Mouse (Mus musculus): ENCODE data around the gene Per1. TPM values are rescaled to one million over a fixed set of nuclear protein-coding genes. Genes with fewer than 3 reads are reported as not detected.
A peak's percentile ranks its signal among the peaks of the same experiment; 100 is the strongest.

The Per1 gene
- polyA plus RNA-seq, 1 experiment from 2014 or later, result 30.0 TPM

- Histone ChIP-seq H3K4me1 (ENCODE audit: insufficient read depth, low read depth, low read length) (no peaks in the 10 kb centered on the region), H3K4me3 (ENCODE audit: low read depth, low read length) (no peak overlapping the region), H3K27me3 (replicated peaks; ENCODE audit: insufficient read depth, low read length) (no peaks in the 10 kb centered on the region), H3K4me2 (replicated peaks; ENCODE audit: low read depth, low read length) (no peak overlapping the region), H3K9me3 (ENCODE audit: low read length) (no peaks in the 10 kb centered on the region), H3K27ac (ENCODE audit: low read length) (no peak overlapping the region), H3K9ac (replicated peaks; ENCODE audit: low read depth) (no peak overlapping the region), H3K36me3 (ENCODE audit: insufficient read depth, low read length) (no peaks in the 10 kb centered on the region)
- no peak for TF ChIP-seq CTCF (IDR thresholded peaks at IDR 0.05)
- TF ChIP-seq EP300 (IDR thresholded peaks at IDR 0.05), result no peak
- ATAC-seq (no peak), DNase-seq (ENCODE audit: low spot score) (no peak)
- WGBS, result 72% methylated on average over 6 of the region's 6 CpGs
Measured at GRCm38 (mm10) chr11:69078041-69078440, 17.0 kb upstream of the Per1 start.

- Histone ChIP-seq H3K4me2 (replicated peaks; ENCODE audit: low read depth, low read length) (no peak overlapping the region), H3K9me3 (ENCODE audit: low read length) (no peaks in the 10 kb centered on the region), H3K27me3 (replicated peaks; ENCODE audit: insufficient read depth, low read length) (no peaks in the 10 kb centered on the region), H3K27ac (ENCODE audit: low read length) (no peak overlapping the region), H3K4me1 (ENCODE audit: insufficient read depth, low read depth, low read length) (no peaks in the 10 kb centered on the region), H3K4me3 (ENCODE audit: low read depth, low read length) (no peak overlapping the region), H3K36me3 (ENCODE audit: insufficient read depth, low read length) (no peaks in the 10 kb centered on the region), H3K9ac (replicated peaks; ENCODE audit: low read depth) (no peak overlapping the region)
- WGBS, result 69% methylated on average over 5 of the region's 5 CpGs
- DNase-seq (ENCODE audit: low spot score), result peak; percentile 50
- ATAC-seq, result no peak
- TF ChIP-seq CTCF (IDR thresholded peaks at IDR 0.05) (no peak), EP300 (IDR thresholded peaks at IDR 0.05) (no peak)
Measured at GRCm38 (mm10) chr11:69078805-69079438, 16.1 kb upstream of the Per1 start.

GRCm38 (mm10) chr11:69080102-69080854 lies 14.7 kb upstream of the Per1 start:
- H3K4me2 ChIP-seq (replicated peaks; ENCODE audit: low read depth, low read length), result no peak overlapping the region
- DNase-seq (ENCODE audit: low spot score) (peak; percentile 5), ATAC-seq (no peak)
- no peaks in the 10 kb centered on the region for H3K27me3 ChIP-seq (replicated peaks; ENCODE audit: insufficient read depth, low read length)
- no peak overlapping the region for H3K4me3 ChIP-seq (ENCODE audit: low read depth, low read length)
- H3K27ac ChIP-seq (ENCODE audit: low read length), result no peak overlapping the region
- no peaks in the 10 kb centered on the region for H3K9me3 ChIP-seq (ENCODE audit: low read length)
- H3K9ac ChIP-seq (replicated peaks; ENCODE audit: low read depth), result no peak overlapping the region
- TF ChIP-seq CTCF (IDR thresholded peaks at IDR 0.05) (no peak), EP300 (IDR thresholded peaks at IDR 0.05) (no peak)
- 79% methylated on average over 15 of the region's 15 CpGs for WGBS
- no peaks in the 10 kb centered on the region for H3K4me1 ChIP-seq (ENCODE audit: insufficient read depth, low read depth, low read length)
- H3K36me3 ChIP-seq (ENCODE audit: insufficient read depth, low read length), result no peaks in the 10 kb centered on the region

- 87% methylated on average over 8 of the region's 8 CpGs for WGBS
- Histone ChIP-seq H3K36me3 (ENCODE audit: insufficient read depth, low read length) (no peaks in the 10 kb centered on the region), H3K27me3 (replicated peaks; ENCODE audit: insufficient read depth, low read length) (no peaks in the 10 kb centered on the region), H3K27ac (ENCODE audit: low read length) (no peak overlapping the region), H3K4me2 (replicated peaks; ENCODE audit: low read depth, low read length) (no peak overlapping the region), H3K9ac (replicated peaks; ENCODE audit: low read depth) (no peak overlapping the region), H3K4me1 (ENCODE audit: insufficient read depth, low read depth, low read length) (no peaks in the 10 kb centered on the region), H3K4me3 (ENCODE audit: low read depth, low read length) (no peak overlapping the region), H3K9me3 (ENCODE audit: low read length) (no peaks in the 10 kb centered on the region)
- no peak for DNase-seq (ENCODE audit: low spot score)
- no peak for ATAC-seq
- no peak for TF ChIP-seq EP300 (IDR thresholded peaks at IDR 0.05)
- TF ChIP-seq CTCF (IDR thresholded peaks at IDR 0.05), result no peak
Measured at GRCm38 (mm10) chr11:69080855-69081222, 14.2 kb upstream of the Per1 start.

- H3K4me1 ChIP-seq (ENCODE audit: insufficient read depth, low read depth, low read length), result no peaks in the 10 kb centered on the region
- H3K27ac ChIP-seq (ENCODE audit: low read length), result no peak overlapping the region
- H3K27me3 ChIP-seq (replicated peaks; ENCODE audit: insufficient read depth, low read length), result no peaks in the 10 kb centered on the region
- H3K36me3 ChIP-seq (ENCODE audit: insufficient read depth, low read length), result no peaks in the 10 kb centered on the region
- no peak overlapping the region for H3K4me2 ChIP-seq (replicated peaks; ENCODE audit: low read depth, low read length)
- no peak for TF ChIP-seq EP300 (IDR thresholded peaks at IDR 0.05)
- no peak for TF ChIP-seq CTCF (IDR thresholded peaks at IDR 0.05)
- H3K9ac ChIP-seq (replicated peaks; ENCODE audit: low read depth), result no peak overlapping the region
- DNase-seq (ENCODE audit: low spot score) (peak; percentile 3), ATAC-seq (no peak)
- 72% methylated on average over 7 of the region's 7 CpGs for WGBS
- no peak overlapping the region for H3K4me3 ChIP-seq (ENCODE audit: low read depth, low read length)
- H3K9me3 ChIP-seq (ENCODE audit: low read length), result no peaks in the 10 kb centered on the region
Measured at GRCm38 (mm10) chr11:69081613-69082012, 13.4 kb upstream of the Per1 start.

GRCm38 (mm10) chr11:69085608-69086007 lies 9.4 kb upstream of the Per1 start:
- no peaks in the 10 kb centered on the region for H3K9me3 ChIP-seq (ENCODE audit: low read length)
- H3K27ac ChIP-seq (ENCODE audit: low read length), result no peak overlapping the region
- TF ChIP-seq EP300 (IDR thresholded peaks at IDR 0.05), result no peak
- TF ChIP-seq CTCF (IDR thresholded peaks at IDR 0.05), result no peak
- no peak overlapping the region for H3K4me3 ChIP-seq (ENCODE audit: low read depth, low read length)
- no peaks in the 10 kb centered on the region for H3K27me3 ChIP-seq (replicated peaks; ENCODE audit: insufficient read depth, low read length)
- peaks cover 10% of the 10 kb centered on the region for H3K4me1 ChIP-seq (ENCODE audit: insufficient read depth, low read depth, low read length)
- WGBS, result 68% methylated on average over 6 of the region's 6 CpGs
- H3K4me2 ChIP-seq (replicated peaks; ENCODE audit: low read depth, low read length), result no peak overlapping the region
- ATAC-seq, result no peak
- no peak overlapping the region for H3K9ac ChIP-seq (replicated peaks; ENCODE audit: low read depth)
- H3K36me3 ChIP-seq (ENCODE audit: insufficient read depth, low read length), result 0 out of 2 replicates have a peak, but pooled peaks cover 4% of the 10 kb centered on the region
- DNase-seq (ENCODE audit: low spot score), result no peak
